Mouse (Mus musculus): ENCODE measurements around the gene Lsg1. TPM values are rescaled to one million over a fixed set of nuclear protein-coding genes. Genes with fewer than 3 reads are reported as not detected.
A peak's percentile ranks its signal among the peaks of the same experiment; 100 is the strongest.

Gene Lsg1
- total RNA-seq (2021) = 10 to 100 TPM; 31.5 to 33.2 TPM

GRCm38 (mm10) chr16:30587494-30588327, at the start of gene Lsg1:
Gene Lsg1, minus strand, starts transcription at chr16:30587592.
- peak; percentile 91 for DNase-seq

- DNase-seq = no peak
These were observed 46.7 kb upstream of the Lsg1 start for GRCm38 (mm10) chr16:30633906-30634746.

- DNase-seq = no peak
These were observed 42.1 kb upstream of the Lsg1 start for GRCm38 (mm10) chr16:30629509-30629908.

GRCm38 (mm10) chr16:30628401-30628800, 41.0 kb upstream of the Lsg1 start:
- no peak for DNase-seq

- peak; percentile 24 for DNase-seq
These were observed 40.4 kb upstream of the Lsg1 start for GRCm38 (mm10) chr16:30627586-30628337.

- DNase-seq = no peak
These were observed 37.2 kb upstream of the Lsg1 start for GRCm38 (mm10) chr16:30624640-30625039.

GRCm38 (mm10) chr16:30623645-30624044, 36.3 kb upstream of the Lsg1 start:
- no peak for DNase-seq

GRCm38 (mm10) chr16:30616281-30616680, 28.9 kb upstream of the Lsg1 start:
- no peak for DNase-seq

GRCm38 (mm10) chr16:30614705-30615317, 27.4 kb upstream of the Lsg1 start:
- DNase-seq = no peak

GRCm38 (mm10) chr16:30614122-30614521, 26.7 kb upstream of the Lsg1 start:
- no peak for DNase-seq

- no peak for DNase-seq
These were observed 25.7 kb upstream of the Lsg1 start for GRCm38 (mm10) chr16:30613122-30613521.

GRCm38 (mm10) chr16:30611331-30611730, 23.9 kb upstream of the Lsg1 start:
- no peak for DNase-seq

- no peak for DNase-seq
These were observed 20.5 kb upstream of the Lsg1 start for GRCm38 (mm10) chr16:30607868-30608267.

GRCm38 (mm10) chr16:30605528-30605927, 18.1 kb upstream of the Lsg1 start:
- DNase-seq = no peak

- DNase-seq = no peak
These were observed 17.4 kb upstream of the Lsg1 start for GRCm38 (mm10) chr16:30604807-30605137.

GRCm38 (mm10) chr16:30604061-30604806, 16.8 kb upstream of the Lsg1 start:
- no peak for DNase-seq

GRCm38 (mm10) chr16:30603531-30603842, 16.1 kb upstream of the Lsg1 start:
- DNase-seq = peak; percentile 31

GRCm38 (mm10) chr16:30602684-30603530, 15.5 kb upstream of the Lsg1 start:
- no peak for DNase-seq

- DNase-seq = peak; percentile 24
These were observed 14.6 kb upstream of the Lsg1 start for GRCm38 (mm10) chr16:30601946-30602345.

GRCm38 (mm10) chr16:30601046-30601832, 13.8 kb upstream of the Lsg1 start:
- peak; percentile 83 for DNase-seq
